Comparison of ENCODE assay signal across 12 mouse cellular contexts in the genomic region with DNA sequence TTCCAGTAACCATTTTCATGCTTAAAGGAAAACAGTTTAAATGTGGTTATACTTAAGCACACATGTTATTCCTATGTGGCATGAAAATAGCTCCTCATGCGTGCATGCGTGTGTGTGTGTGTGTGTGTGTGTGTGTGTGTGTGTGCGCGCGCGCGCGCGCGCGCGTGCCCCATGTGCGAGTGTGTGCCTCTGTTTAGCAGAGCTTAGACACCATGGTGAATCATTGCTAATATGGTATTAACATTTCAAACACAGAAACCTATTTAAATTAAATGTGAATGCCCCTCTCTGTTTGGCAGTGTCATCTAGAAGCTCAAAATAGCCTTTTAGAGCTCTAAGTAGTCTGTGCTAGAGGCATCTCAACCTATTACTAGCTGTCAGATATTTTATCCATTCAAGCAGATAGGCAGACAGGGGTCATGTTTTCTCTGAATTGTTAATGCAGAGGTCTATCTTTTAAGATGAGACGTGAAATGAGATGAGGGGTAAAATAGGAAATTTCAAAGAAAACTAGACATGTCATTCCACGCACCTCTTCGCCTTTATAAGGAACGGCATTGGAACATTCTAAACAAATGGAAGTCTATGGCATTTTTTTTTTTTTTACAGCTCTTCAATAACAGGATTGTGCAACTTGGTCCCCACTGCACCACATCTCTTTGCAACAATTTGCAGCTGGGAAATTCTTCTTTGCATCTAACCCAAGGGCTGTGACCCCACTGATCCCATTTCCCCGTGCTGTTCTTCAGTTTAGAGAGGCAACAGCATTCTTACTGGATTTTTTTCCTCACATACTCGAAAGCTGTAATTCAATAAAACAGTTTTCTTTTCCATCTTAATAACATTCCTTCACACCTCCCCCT.
"Had no signal": no experiment of that assay in that cellular context is flagged by ENCODE, and none has a peak within 500 bp of the region (broad histone marks: within the 10 kb centered on the region; RNA-seq: fewer than 3 reads in every experiment).

No protein-coding gene starts in this region.

- H3K36me3 ChIP-seq: limb, embryonic 15.5 days; liver, embryonic 12.5 days; neural tube, embryonic 12.5 days had no signal

- H3K4me1 ChIP-seq: limb, embryonic 15.5 days; liver, embryonic 12.5 days; neural tube, embryonic 12.5 days had no signal

- H3K4me2 ChIP-seq: limb, embryonic 15.5 days; liver, embryonic 12.5 days; neural tube, embryonic 12.5 days had no signal

- H3K4me3 ChIP-seq: limb, embryonic 15.5 days; liver, embryonic 12.5 days; neural tube, embryonic 12.5 days had no signal

- H3K27me3 ChIP-seq: limb, embryonic 15.5 days; liver, embryonic 12.5 days; neural tube, embryonic 12.5 days had no signal

- ATAC-seq: intestine, embryonic 16.5 days; liver, embryonic 12.5 days had no signal

- H3K27ac ChIP-seq: limb, embryonic 15.5 days; liver, embryonic 12.5 days; neural tube, embryonic 12.5 days had no signal

- H3K9me3 ChIP-seq: limb, embryonic 15.5 days; liver, embryonic 12.5 days; neural tube, embryonic 12.5 days had no signal

- DNase-seq: kidney, adult 2 months; kidney, postnatal 36 days; layer of hippocampus, adult 9-11 months; layer of hippocampus, postnatal 36 days; lung, postnatal 14 days; spleen, adult 18-20 months; thymus, adult 18-20 months; thymus, postnatal 14 days had no signal

- H3K9ac ChIP-seq: limb, embryonic 15.5 days; liver, embryonic 12.5 days; neural tube, embryonic 12.5 days had no signal
